Mouse (Mus musculus): ENCODE data around the gene Ncbp2.

Ncbp2 gene

GRCm38 (mm10) chr16:32008529-32009293 lies 60.4 kb downstream of the Ncbp2 start:
- no peak for DNase-seq (ENCODE audit: low spot score in 2 of 2)

- peak; percentile 50 to 65 for DNase-seq (ENCODE audit: low spot score in 2 of 2)
Measured at GRCm38 (mm10) chr16:32009913-32010312, 61.6 kb downstream of the Ncbp2 start.

- DNase-seq (ENCODE audit: low spot score in 2 of 2), result no peak
Measured at GRCm38 (mm10) chr16:32010330-32010729, 62.0 kb downstream of the Ncbp2 start.
